Comparison of ENCODE assay signal across 9 mouse cellular contexts in genomic region chr19:45236363-45236942, GRCm38 (mm10). TPM values are rescaled to one million over a fixed set of nuclear protein-coding genes. Genes with fewer than 3 reads are reported as not detected.
A peak's percentile ranks its signal among the peaks of the same experiment; 100 is the strongest.
DNase-seq lines count a peak whose midpoint lies in the region; ATAC-seq lines count a peak whose summit lies in the region.
"Had no signal": no experiment of that assay in that cellular context is flagged by ENCODE, and none has a peak within 500 bp of the region (broad histone marks: within the 10 kb centered on the region; RNA-seq: fewer than 3 reads in every experiment).

No protein-coding gene starts in this region.

- WGBS in heart, embryonic 12.5 days = under 1% methylated on average over 38 of the region's 39 CpGs
- WGBS in limb, embryonic 10.5 days = under 1% methylated on average over 39 of the region's 39 CpGs
- WGBS in midbrain, embryonic 16.5 days = under 1% methylated on average over 39 of the region's 39 CpGs

- no peak overlapping the region for H3K27ac ChIP-seq in heart, embryonic 12.5 days (ENCODE audit: poor library complexity, severe bottlenecking)
- peak overlapping the region; percentile 67 for H3K27ac ChIP-seq in limb, embryonic 10.5 days
- no peak overlapping the region for H3K27ac ChIP-seq in midbrain, embryonic 16.5 days (ENCODE audit: low read length)

- peaks cover 37% of the 10 kb centered on the region for H3K4me1 ChIP-seq in heart, embryonic 12.5 days (replicated peaks)
- H3K4me1 ChIP-seq in limb, embryonic 10.5 days = peaks cover 48% of the 10 kb centered on the region
- H3K4me1 ChIP-seq in midbrain, embryonic 16.5 days (ENCODE audit: control insufficient read depth, insufficient read depth, low read length) = peaks cover 5% of the 10 kb centered on the region

- ATAC-seq in heart, embryonic 12.5 days (ENCODE audit: insufficient number of reproducible peaks, low FRiP score) = peak; percentile 69; the same call in 1 of the 2 replicates
- no peak; the same call in 1 of the 2 replicates for ATAC-seq in midbrain, embryonic 16.5 days

- H3K36me3 ChIP-seq in heart, embryonic 12.5 days = no peaks in the 10 kb centered on the region
- no peaks in the 10 kb centered on the region for H3K36me3 ChIP-seq in limb, embryonic 10.5 days
- H3K36me3 ChIP-seq in midbrain, embryonic 16.5 days (ENCODE audit: control insufficient read depth, insufficient read depth, low read length) = no peaks in the 10 kb centered on the region

- H3K9me3 ChIP-seq in heart, embryonic 12.5 days (replicated peaks) = no peaks in the 10 kb centered on the region
- no peaks in the 10 kb centered on the region for H3K9me3 ChIP-seq in limb, embryonic 10.5 days (replicated peaks)
- no peaks in the 10 kb centered on the region for H3K9me3 ChIP-seq in midbrain, embryonic 16.5 days (replicated peaks; ENCODE audit: control insufficient read depth, low read length, poor library complexity, severe bottlenecking)

- no peak overlapping the region for H3K9ac ChIP-seq in heart, embryonic 12.5 days
- no peak overlapping the region for H3K9ac ChIP-seq in midbrain, embryonic 16.5 days (ENCODE audit: low read depth, low read length)

- peak; percentile 23 for DNase-seq in adrenal gland, postnatal 25 days
- DNase-seq in adrenal gland, postnatal 36 days = no peak
- DNase-seq in embryo, embryonic 10.5 days (ENCODE audit: low spot score) = peak; percentile 68
- DNase-seq in limb, embryonic 10.5 days (ENCODE audit: low spot score) = peak; percentile 82
- DNase-seq in layer of hippocampus, adult 8-10 months (ENCODE audit: low spot score in 2 of 2) = no peak
- DNase-seq in left cerebral cortex, adult 9 months (ENCODE audit: low spot score in 2 of 2) = no peak

- peak overlapping the region; percentile 39 for H3K4me3 ChIP-seq in heart, embryonic 12.5 days
- peak overlapping the region; percentile 49 for H3K4me3 ChIP-seq in limb, embryonic 10.5 days
- H3K4me3 ChIP-seq in midbrain, embryonic 16.5 days (ENCODE audit: low read depth, low read length) = 0 out of 2 replicates have a peak overlapping the region, but pooled peaks have one; percentile 15

- peaks cover 92% of the 10 kb centered on the region for H3K27me3 ChIP-seq in heart, embryonic 12.5 days (replicated peaks)
- peaks cover 100% of the 10 kb centered on the region for H3K27me3 ChIP-seq in limb, embryonic 10.5 days (ENCODE audit: low read depth, poor library complexity, severe bottlenecking)
- H3K27me3 ChIP-seq in midbrain, embryonic 16.5 days (ENCODE audit: control insufficient read depth, insufficient read depth, low read depth, low read length) = peaks cover 69% of the 10 kb centered on the region

- peak overlapping the region; percentile 72 for H3K4me2 ChIP-seq in heart, embryonic 12.5 days
- peak overlapping the region; percentile 19; the same call in 1 of the 2 replicates for H3K4me2 ChIP-seq in midbrain, embryonic 16.5 days (ENCODE audit: low read length)

RNA-seq across cellular contexts. Expression of gene Lbx1, which starts 0.8 kb away (rescaled TPM):
- total RNA-seq in adrenal gland, postnatal 25 days (2021) = not detected in 2 replicates
- under 1 TPM; 0.10 to 0.17 TPM for total RNA-seq in adrenal gland, postnatal 36 days (2021)
- not detected in 2 replicates for polyA plus RNA-seq in heart, embryonic 12.5 days (2016; fragmentation: Nextera tagmentation; extraction: Ambion mirVana)
- 3.9 and 6.3 TPM in 2 replicates for polyA plus RNA-seq in limb, embryonic 10.5 days (2016; fragmentation: Nextera tagmentation; extraction: Ambion mirVana)
- 0.07 and 0.08 TPM in 2 replicates for polyA plus RNA-seq in midbrain, embryonic 16.5 days (2015; fragmentation: Nextera tagmentation; extraction: Ambion mirVana)
- total RNA-seq in layer of hippocampus, adult 8-10 months (2022) = not detected
- total RNA-seq: heart, postnatal 14 days had no signal

Comparison
In these comparisons a context has a peak if more than half of its experiments do, and no peak if none do; other contexts are left out.
1. DNase-seq: peak in adrenal gland, postnatal 25 days (single experiment), embryo, embryonic 10.5 days (single experiment) and limb, embryonic 10.5 days (single experiment); none in adrenal gland, postnatal 36 days (0 of 2), layer of hippocampus, adult 8-10 months (0 of 2) and left cerebral cortex, adult 9 months (0 of 2).
2. Peak in every context shown above with its lines, with median percentiles within 50 percentile points of each other: H3K4me3 ChIP-seq.